9 mouse cellular contexts compared by ENCODE assay signal in genomic region chr10:8529173-8529572, GRCm38 (mm10). TPM values are rescaled to one million over a fixed set of nuclear protein-coding genes. Genes with fewer than 3 reads are reported as not detected.
DNase-seq lines count a peak whose midpoint lies in the region; ATAC-seq and TF ChIP-seq lines count a peak whose summit lies in the region.
"Had no signal": no experiment of that assay in that cellular context is flagged by ENCODE, and none has a peak within 500 bp of the region (broad histone marks: within the 10 kb centered on the region; RNA-seq: fewer than 3 reads in every experiment).

No protein-coding gene starts in this region.

- H3K4me1 ChIP-seq in lung, embryonic 14.5 days (ENCODE audit: insufficient read depth), result no peaks in the 10 kb centered on the region
- H3K4me1 ChIP-seq in forebrain, embryonic 16.5 days (replicated peaks; ENCODE audit: control insufficient read depth, insufficient read depth, low read length), result no peaks in the 10 kb centered on the region

- H3K4me3 ChIP-seq in lung, embryonic 14.5 days (ENCODE audit: low read depth, low read length), result no peak overlapping the region
- no peak overlapping the region for H3K4me3 ChIP-seq in forebrain, embryonic 16.5 days (replicated peaks; ENCODE audit: low read length)
- H3K4me3 ChIP-seq: erythroblast, embryonic 14.5 days had no signal

- no peak overlapping the region for H3K9ac ChIP-seq in lung, embryonic 14.5 days
- H3K9ac ChIP-seq in forebrain, embryonic 16.5 days (replicated peaks; ENCODE audit: low read depth, low read length), result no peak overlapping the region

- intact Hi-C loops in left cerebral cortex, postnatal 14 days (cut with DNase I), result no loop called here
- intact Hi-C loops in left cerebral cortex, postnatal 25 days (cut with DNase I), result no loop called here

- TF ChIP-seq CTCF in lung, embryonic 14.5 days (IDR thresholded peaks at IDR 0.05; ENCODE audit: low read depth), result peak; percentile 64

- DNase-seq in cerebellum, postnatal 4 days (ENCODE audit: low spot score in 2 of 2), result peak; percentile 31 to 34
- no peak for DNase-seq in cerebellum, postnatal 36 days
- peak; percentile 18 to 42 for DNase-seq in left cerebral cortex, postnatal 14 days (ENCODE audit: low spot score in 2 of 2)
- no peak for DNase-seq in left cerebral cortex, postnatal 25 days (ENCODE audit: low spot score in 2 of 2)
- peak; percentile 85 for DNase-seq in R1 (ENCODE audit: low read depth, low spot score)
- peak; percentile 66 for DNase-seq in lung, embryonic 14.5 days
- DNase-seq in neural tube, embryonic 10.5 days (ENCODE audit: extremely low spot score, low spot score), result no peak

- no peaks in the 10 kb centered on the region for H3K36me3 ChIP-seq in lung, embryonic 14.5 days (ENCODE audit: insufficient read depth)
- no peaks in the 10 kb centered on the region for H3K36me3 ChIP-seq in forebrain, embryonic 16.5 days (ENCODE audit: control insufficient read depth, insufficient read depth)

- H3K9me3 ChIP-seq in lung, embryonic 14.5 days (ENCODE audit: low read depth, low read length), result no peaks in the 10 kb centered on the region
- H3K9me3 ChIP-seq in forebrain, embryonic 16.5 days (ENCODE audit: control insufficient read depth, low read length), result no peaks in the 10 kb centered on the region

- no peaks in the 10 kb centered on the region for H3K27me3 ChIP-seq in lung, embryonic 14.5 days (ENCODE audit: insufficient read depth, low read length)
- no peaks in the 10 kb centered on the region for H3K27me3 ChIP-seq in forebrain, embryonic 16.5 days (replicated peaks; ENCODE audit: control insufficient read depth, insufficient read depth, low read length)

- no peak overlapping the region for H3K27ac ChIP-seq in lung, embryonic 14.5 days (ENCODE audit: low read depth)
- H3K27ac ChIP-seq in forebrain, embryonic 16.5 days (ENCODE audit: low read length), result no peak overlapping the region

- ATAC-seq in lung, embryonic 14.5 days (ENCODE audit: insufficient read depth), result no peak
- no peak for ATAC-seq in forebrain, embryonic 16.5 days

- H3K4me2 ChIP-seq in lung, embryonic 14.5 days, result no peak overlapping the region
- no peak overlapping the region for H3K4me2 ChIP-seq in forebrain, embryonic 16.5 days (ENCODE audit: low read length)

- WGBS in lung, embryonic 14.5 days, result 34% methylated on average over 7 of the region's 7 CpGs
- 34% methylated on average over 7 of the region's 7 CpGs for WGBS in forebrain, embryonic 16.5 days

RNA-seq across cellular contexts. Expression of gene Ust, which starts 10.5 kb away (rescaled TPM):
- 10 to 100 TPM; 26.2 to 33.5 TPM for total RNA-seq in left cerebral cortex, postnatal 14 days (2021)
- total RNA-seq in left cerebral cortex, postnatal 25 days (2021), result 10 to 100 TPM; 23.1 to 25.3 TPM
- 7.6 and 8.4 TPM in 2 replicates for polyA plus RNA-seq in lung, embryonic 14.5 days (2014; fragmentation: Nextera tagmentation; extraction: Ambion mirVana)
- 6.3 and 9.0 TPM in 2 replicates for polyA plus RNA-seq in forebrain, embryonic 16.5 days (2015; fragmentation: Nextera tagmentation; extraction: Ambion mirVana)
- polyA plus RNA-seq: erythroblast, embryonic 14.5 days had no signal

Comparison
In these comparisons a context has a peak if more than half of its experiments do, and no peak if none do; other contexts are left out.
1. DNase-seq: peak in cerebellum, postnatal 4 days (2 of 2), left cerebral cortex, postnatal 14 days (2 of 2), R1 (single experiment) and lung, embryonic 14.5 days (single experiment); none in cerebellum, postnatal 36 days (0 of 2), left cerebral cortex, postnatal 25 days (0 of 2) and neural tube, embryonic 10.5 days (single experiment).